ENCODE assay signal across 13 mouse cellular contexts in genomic region chr7:30678263-30678975, GRCm38 (mm10). TPM values are rescaled to one million over a fixed set of nuclear protein-coding genes. Genes with fewer than 3 reads are reported as not detected.
DNase-seq lines count a peak whose midpoint lies in the region; ATAC-seq and TF ChIP-seq lines count a peak whose summit lies in the region.
"Had no signal": no experiment of that assay in that cellular context is flagged by ENCODE, and none has a peak within 500 bp of the region (broad histone marks: within the 10 kb centered on the region; RNA-seq: fewer than 3 reads in every experiment).

No protein-coding gene starts in this region.

- H3K9ac ChIP-seq in hindbrain, embryonic 13.5 days = no peak overlapping the region
- H3K9ac ChIP-seq: liver, embryonic 13.5 days; neural tube, embryonic 12.5 days had no signal

- no peak for TF ChIP-seq POLR2A in kidney, adult 2 months (IDR thresholded peaks at IDR 0.05; ENCODE audit: low read depth, low read length)

- no peaks in the 10 kb centered on the region for H3K9me3 ChIP-seq in hindbrain, embryonic 13.5 days
- H3K9me3 ChIP-seq: forebrain, embryonic 10.5 days; liver, embryonic 13.5 days; neural tube, embryonic 12.5 days had no signal

- H3K27ac ChIP-seq in kidney, adult 2 months (ENCODE audit: insufficient read depth, low read depth, low read length) = no peak overlapping the region
- H3K27ac ChIP-seq in hindbrain, embryonic 13.5 days = no peak overlapping the region
- H3K27ac ChIP-seq: forebrain, embryonic 10.5 days; liver, embryonic 13.5 days; neural tube, embryonic 12.5 days had no signal

- no peaks in the 10 kb centered on the region for H3K4me1 ChIP-seq in kidney, adult 2 months (ENCODE audit: control insufficient read depth, insufficient read depth, low read length)
- H3K4me1 ChIP-seq in hindbrain, embryonic 13.5 days (replicated peaks) = no peaks in the 10 kb centered on the region
- H3K4me1 ChIP-seq: forebrain, embryonic 10.5 days; liver, embryonic 13.5 days; neural tube, embryonic 12.5 days had no signal

- 0 out of 2 replicates have a peak, but pooled peaks have one; percentile 8 for TF ChIP-seq CTCF in kidney, adult 2 months (conservative IDR thresholded peaks at IDR 0.05; ENCODE audit: insufficient read depth, insufficient read length, low read depth, low read length)

- no peak overlapping the region for H3K4me2 ChIP-seq in hindbrain, embryonic 13.5 days
- H3K4me2 ChIP-seq: liver, embryonic 13.5 days; neural tube, embryonic 12.5 days had no signal

- DNase-seq in kidney, adult 2 months = no peak
- no peak for DNase-seq in kidney, adult 18-20 months
- peak; percentile 38 for DNase-seq in right cerebral cortex, postnatal 4 days
- no peak for DNase-seq in right cerebral cortex, postnatal 36 days (ENCODE audit: low spot score in 2 of 2)
- peak; percentile 89 for DNase-seq in adrenal gland, postnatal 10 days
- peak; percentile 36 for DNase-seq in induced T-regulatory cell, adult 2 months (ENCODE audit: low read depth)
- DNase-seq in c-Kit-positive CD71-positive TER-119-positive erythroid progenitor cells, embryonic 14.5 days (ENCODE audit: low spot score) = no peak
- DNase-seq: kidney, adult 9 months; liver, embryonic 13.5 days had no signal

- H3K36me3 ChIP-seq in kidney, adult 2 months (ENCODE audit: control insufficient read depth, insufficient read depth, low read length) = no peaks in the 10 kb centered on the region
- H3K36me3 ChIP-seq in hindbrain, embryonic 13.5 days = no peaks in the 10 kb centered on the region
- H3K36me3 ChIP-seq: forebrain, embryonic 10.5 days; liver, embryonic 13.5 days; neural tube, embryonic 12.5 days had no signal

- ATAC-seq in hindbrain, embryonic 13.5 days (ENCODE audit: low FRiP score) = no peak

- no peak overlapping the region for H3K4me3 ChIP-seq in kidney, adult 2 months (ENCODE audit: insufficient read depth, low read depth, low read length)
- no peak overlapping the region for H3K4me3 ChIP-seq in hindbrain, embryonic 13.5 days
- H3K4me3 ChIP-seq: forebrain, embryonic 10.5 days; liver, embryonic 13.5 days; neural tube, embryonic 12.5 days had no signal

- 58% methylated on average over 5 of the region's 5 CpGs for WGBS in kidney, adult 2 months
- 72% methylated on average over 5 of the region's 5 CpGs for WGBS in hindbrain, embryonic 13.5 days

- no peaks in the 10 kb centered on the region for H3K27me3 ChIP-seq in kidney, adult 2 months (replicated peaks; ENCODE audit: control insufficient read depth, insufficient read depth, low read length)
- H3K27me3 ChIP-seq in hindbrain, embryonic 13.5 days = peaks cover 11% of the 10 kb centered on the region
- H3K27me3 ChIP-seq: liver, embryonic 13.5 days; neural tube, embryonic 12.5 days had no signal

RNA-seq across cellular contexts. Expression of gene Pmis2, which starts 7.0 kb away (rescaled TPM):
- not detected in 2 replicates for polyA plus RNA-seq in kidney, adult 2 months (2012; rRNA removed)
- not detected for total RNA-seq in adrenal gland, postnatal 10 days (2021)
- polyA plus RNA-seq in hindbrain, embryonic 13.5 days (2015; fragmentation: Nextera tagmentation; extraction: Ambion mirVana) = not detected in 2 replicates
- polyA plus RNA-seq: forebrain, embryonic 10.5 days; liver, embryonic 13.5 days; neural tube, embryonic 12.5 days; stomach, embryonic 16.5 days had no signal

RNA-seq across cellular contexts. Expression of gene Haus5, which starts 13.6 kb away (rescaled TPM):
- polyA plus RNA-seq in kidney, adult 2 months (2012; rRNA removed) = 8.9 and 9.1 TPM in 2 replicates
- 10 to 100 TPM; 10.5 to 12.4 TPM for total RNA-seq in adrenal gland, postnatal 10 days (2021)
- 23.2 and 27.1 TPM in 2 replicates for polyA plus RNA-seq in hindbrain, embryonic 13.5 days (2015; fragmentation: Nextera tagmentation; extraction: Ambion mirVana)

RNA-seq across cellular contexts. Expression of gene 2200002J24Rik, which starts 20.3 kb away (rescaled TPM):
- 0.96 and 1.4 TPM in 2 replicates for polyA plus RNA-seq in kidney, adult 2 months (2012; rRNA removed)
- total RNA-seq in adrenal gland, postnatal 10 days (2021) = 1 to 10 TPM in 1 of 2 experiments, not detected in 1; 2.6 TPM
- not detected in 2 replicates for polyA plus RNA-seq in hindbrain, embryonic 13.5 days (2015; fragmentation: Nextera tagmentation; extraction: Ambion mirVana)
- polyA plus RNA-seq: forebrain, embryonic 10.5 days; neural tube, embryonic 12.5 days had no signal

RNA-seq across cellular contexts. Expression of gene Rbm42, which starts 28.3 kb away (rescaled TPM):
- polyA plus RNA-seq in kidney, adult 2 months (2012; rRNA removed) = 46.0 and 51.4 TPM in 2 replicates
- total RNA-seq in adrenal gland, postnatal 10 days (2021) = 10 to 100 TPM; 64.5 to 72.9 TPM
- polyA plus RNA-seq in hindbrain, embryonic 13.5 days (2015; fragmentation: Nextera tagmentation; extraction: Ambion mirVana) = 137 and 140 TPM in 2 replicates

RNA-seq across cellular contexts. Expression of gene Atp4a, which starts 33.6 kb away (rescaled TPM):
- 33.1 and 39.1 TPM in 2 replicates for polyA plus RNA-seq in kidney, adult 2 months (2012; rRNA removed)
- total RNA-seq in adrenal gland, postnatal 10 days (2021) = 1 to 10 TPM; 2.3 to 3.1 TPM
- 1.2 and 1.6 TPM in 2 replicates for polyA plus RNA-seq in hindbrain, embryonic 13.5 days (2015; fragmentation: Nextera tagmentation; extraction: Ambion mirVana)

Comparison
In these comparisons a context has a peak if more than half of its experiments do, and no peak if none do; other contexts are left out.
1. DNase-seq: peak in right cerebral cortex, postnatal 4 days (single experiment), adrenal gland, postnatal 10 days (single experiment) and induced T-regulatory cell, adult 2 months (single experiment); none in kidney, adult 2 months (single experiment), kidney, adult 18-20 months (single experiment), right cerebral cortex, postnatal 36 days (0 of 2) and c-Kit-positive CD71-positive TER-119-positive erythroid progenitor cells, embryonic 14.5 days (single experiment).